Mouse (Mus musculus) brain, embryonic 14.5 days (tissue): ENCODE results near the gene Runx2.

Experiments used
- CTCF ChIP-seq: fragments of 200-500 bp; IDR thresholded peaks from 2 replicates; pipeline ENCODE4 v1.5.1; 2012; ENCODE audit warnings: inconsistent platforms, mild to moderate bottlenecking, moderate library complexity, borderline replicate concordance; ENCODE audit not compliant: insufficient read depth, insufficient read length; ENCODE audit errors: extremely low read depth
- POLR2A ChIP-seq: fragments of 200-500 bp; IDR thresholded peaks from 2 replicates; pipeline ENCODE4 v1.6.1; 2012; ENCODE audit warnings: mild to moderate bottlenecking, inconsistent platforms, borderline replicate concordance; ENCODE audit not compliant: poor library complexity, insufficient read depth, insufficient read length, severe bottlenecking; ENCODE audit errors: extremely low read depth

DNA sequence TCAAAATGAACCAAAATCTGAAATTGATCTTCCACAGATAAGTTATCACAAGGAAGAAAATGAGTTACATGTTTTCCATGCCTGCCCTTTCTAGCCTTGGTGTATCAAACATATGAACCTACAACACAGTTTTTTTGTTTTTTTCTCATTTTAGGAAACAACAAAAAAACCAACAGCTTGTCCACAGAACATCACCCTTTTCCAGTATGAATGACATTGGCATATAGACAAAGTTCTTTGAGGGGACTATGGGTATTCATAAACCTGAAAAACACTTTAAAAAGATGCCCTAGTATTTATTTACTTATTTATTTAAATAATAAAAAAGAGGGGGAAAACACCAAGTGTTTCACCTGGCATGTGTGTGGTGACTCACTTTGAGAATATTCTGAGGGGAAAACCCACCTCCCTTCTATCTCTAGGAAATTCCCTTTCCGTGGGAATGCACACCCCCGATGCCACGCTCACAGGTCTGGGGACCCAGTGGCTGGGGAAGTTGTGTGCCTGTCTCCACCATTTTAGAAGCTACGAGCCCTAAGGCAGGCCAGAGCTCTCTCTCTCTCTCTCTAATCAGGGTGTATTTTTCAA lies 249.9 kb downstream of the Runx2 start:
- no peak for TF ChIP-seq CTCF
- no peak for TF ChIP-seq POLR2A
